Mouse (Mus musculus): ENCODE measurements at regions not wholly inside any gene's neighbourhood (a gene's known extent, or its start where the extent isn't known, plus 50 kb on each side); places are given as distances from the start of the nearest gene placed in this dataset.

GRCm38 (mm10) chr10:101335136-101335535 is 346.2 kb upstream of the Mgat4c start:
- TF ChIP-seq USF2 (IDR thresholded peaks at IDR 0.05; ENCODE audit: borderline replicate concordance in 1 of 2, insufficient read depth in 1 of 2, low read depth in 1 of 2, low read length in 2 of 2) = no peak
- TF ChIP-seq CTCF (IDR thresholded peaks at IDR 0.05 in 2 of 3, conservative IDR thresholded peaks at IDR 0.05 in 1 of 3; ENCODE audit: control insufficient read depth in 1 of 3, insufficient read depth in 1 of 3, low read depth in 2 of 3, low read length in 3 of 3, poor library complexity in 1 of 3, severe bottlenecking in 1 of 3) = no peak
- TF ChIP-seq POLR2A (IDR thresholded peaks at IDR 0.05; ENCODE audit: control insufficient read depth in 1 of 2, insufficient read depth in 1 of 2, low read depth in 1 of 2, low read length in 2 of 2, poor library complexity in 1 of 2) = no peak
- no peak for TF ChIP-seq MAFK (IDR thresholded peaks at IDR 0.05; ENCODE audit: borderline replicate concordance, low read depth, low read length)
- TF ChIP-seq MXI1 (IDR thresholded peaks at IDR 0.05; ENCODE audit: low read depth, low read length) = no peak
- peak; percentile 58 to 62 for TF ChIP-seq EP300 (IDR thresholded peaks at IDR 0.05; ENCODE audit: low read depth in 1 of 2, low read length in 2 of 2)
- peak; percentile 67 for TF ChIP-seq ETS1 (IDR thresholded peaks at IDR 0.05; ENCODE audit: low read depth, low read length)
- 0 out of 2 replicates have a peak, but pooled peaks have one; percentile 40 for TF ChIP-seq TCF12 (IDR thresholded peaks at IDR 0.05; ENCODE audit: low read depth, low read length)

All from MEL (cell line).